Mouse (Mus musculus) embryonic facial prominence, embryonic 12.5 days (tissue): Measurements from ENCODE around the gene Igfbp3. TPM values are rescaled to one million over a fixed set of nuclear protein-coding genes. Genes with fewer than 3 reads are reported as not detected.

Experiments
- ATAC-seq: fragments of 200-750 bp; cut with Nextera tagmentation; 2 replicates; pipeline ENCODE4 v1.8.0; 2017; ENCODE audit not compliant: insufficient number of reproducible peaks, insufficient read depth, low FRiP score, low TSS enrichment
- H3K27ac ChIP-seq: fragments of 300-500 bp; sonication (generic); 2 replicates; pipeline ENCODE4 v1.5.1; 2016; ENCODE audit warnings: mild to moderate bottlenecking
- H3K27me3 ChIP-seq: fragments of 300-500 bp; sonication (generic); 2 replicates; pipeline ENCODE4 v1.6.1; 2016; ENCODE audit warnings: mild to moderate bottlenecking, moderate library complexity
- H3K36me3 ChIP-seq: fragments of 300-500 bp; sonication (generic); 2 replicates; pipeline ENCODE4 v1.6.1; 2016; ENCODE audit warnings: mild to moderate bottlenecking
- H3K4me1 ChIP-seq: fragments of 300-500 bp; sonication (generic); 2 replicates; pipeline ENCODE4 v1.6.1; 2016
- H3K4me2 ChIP-seq: fragments of 300-500 bp; sonication (generic); replicated peaks from 2 replicates; pipeline ENCODE4 v1.6.1; 2016; ENCODE audit warnings: mild to moderate bottlenecking, moderate library complexity
- H3K4me3 ChIP-seq: fragments of 300-500 bp; sonication (generic); 2 replicates; pipeline ENCODE4 v1.5.1; 2016; ENCODE audit warnings: mild to moderate bottlenecking
- H3K9ac ChIP-seq: fragments of 300-500 bp; sonication (generic); 2 replicates; pipeline ENCODE4 v1.6.1; 2016; ENCODE audit warnings: mild to moderate bottlenecking, moderate library complexity
- H3K9me3 ChIP-seq: fragments of 300-500 bp; sonication (generic); 2 replicates; pipeline ENCODE4 v1.6.1; 2016; ENCODE audit warnings: mild to moderate bottlenecking, moderate library complexity
- WGBS: fragments of 180-500 bp; shearing (Covaris S2); methylation state at CpG from one replicate; pipeline ENCODE4 v1.1.7; 2016; 5-methylcytosine and 5-hydroxymethylcytosine counted together
- polyA plus RNA-seq: library from polyadenylated mRNA; unstranded; fragments of >200 nt; fragmentation: Nextera tagmentation; extraction: Ambion mirVana; gene quantifications from 2 replicates; pipeline ENCODE4 v1.2.1, GENCODE M21; 2016

Igfbp3 gene
- polyA plus RNA-seq, 1 experiment from 2014 or later, result 113 TPM

GRCm38 (mm10) chr11:7160146-7160545 lies 53.6 kb downstream of the Igfbp3 start:
- Histone ChIP-seq H3K9ac (no peak overlapping the region), H3K36me3 (no peaks in the 10 kb centered on the region), H3K4me2 (no peak overlapping the region), H3K9me3 (no peaks in the 10 kb centered on the region), H3K4me3 (no peak overlapping the region), H3K27ac (no peak overlapping the region), H3K27me3 (no peaks in the 10 kb centered on the region), H3K4me1 (peaks cover 11% of the 10 kb centered on the region; the same call in 1 of the 2 replicates)
- 72% methylated on average over 6 of the region's 6 CpGs for WGBS
- no peak for ATAC-seq

DNA sequence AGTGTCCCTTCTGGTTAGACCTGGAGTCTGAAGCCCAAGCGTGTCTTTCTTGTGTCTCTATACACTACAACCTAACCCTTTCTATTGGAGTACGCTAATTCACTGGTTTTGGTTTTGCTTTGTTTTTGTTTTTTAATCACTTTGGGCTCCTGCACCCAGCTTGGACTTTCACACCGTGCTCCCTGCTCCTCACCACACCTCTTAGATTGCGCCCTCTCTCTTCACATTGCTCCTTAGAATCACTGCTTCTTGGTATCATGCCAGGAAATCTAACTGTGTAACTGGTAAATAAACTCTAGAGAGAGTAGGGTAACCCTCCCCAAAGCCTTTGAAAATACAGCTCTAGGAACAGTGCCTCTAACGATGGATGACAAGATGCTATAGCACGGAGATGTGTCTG lies 55.5 kb downstream of the Igfbp3 start:
- no peak for ATAC-seq
- no peaks in the 10 kb centered on the region for H3K36me3 ChIP-seq
- 87% methylated on average over 6 of the region's 6 CpGs for WGBS
- H3K9me3 ChIP-seq, result no peaks in the 10 kb centered on the region
- H3K4me2 ChIP-seq, result no peak overlapping the region
- no peak overlapping the region for H3K27ac ChIP-seq
- H3K27me3 ChIP-seq, result no peaks in the 10 kb centered on the region
- peaks cover 11% of the 10 kb centered on the region; the same call in 1 of the 2 replicates for H3K4me1 ChIP-seq
- no peak overlapping the region for H3K9ac ChIP-seq
- H3K4me3 ChIP-seq, result no peak overlapping the region

DNA sequence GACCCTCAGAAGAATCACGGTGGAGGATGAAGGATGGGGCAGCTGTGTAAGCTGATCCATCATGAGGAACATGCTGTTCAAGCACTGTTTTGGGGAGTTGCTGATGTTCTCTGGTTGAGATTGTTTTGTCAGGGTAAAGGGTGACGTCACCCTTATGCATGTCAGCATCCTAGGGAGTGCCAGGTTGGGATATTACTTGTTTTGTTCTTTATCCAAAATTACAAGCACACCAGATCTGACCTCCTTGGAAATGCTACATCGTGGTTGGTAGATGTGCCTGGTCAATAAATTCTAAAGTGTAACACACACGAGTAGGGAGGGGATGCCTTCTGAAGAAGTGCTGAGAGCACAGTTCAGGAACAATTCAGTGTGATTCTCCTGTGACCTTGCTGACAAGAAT lies 57.3 kb downstream of the Igfbp3 start:
- Histone ChIP-seq H3K27me3 (no peaks in the 10 kb centered on the region), H3K36me3 (no peaks in the 10 kb centered on the region), H3K4me2 (no peak overlapping the region), H3K27ac (no peak overlapping the region), H3K9ac (no peak overlapping the region), H3K4me1 (peaks cover 11% of the 10 kb centered on the region; the same call in 1 of the 2 replicates), H3K9me3 (no peaks in the 10 kb centered on the region), H3K4me3 (no peak overlapping the region)
- no peak for ATAC-seq
- WGBS, result 73% methylated on average over 4 of the region's 4 CpGs

Other genes starting within 250 kb of the Igfbp3 start
- 1.5 TPM in 2 replicates for gene Adcy1, start 150.4 kb downstream of the Igfbp3 start, polyA plus RNA-seq
- gene Gm11985, start 25.4 kb downstream of the Igfbp3 start, polyA plus RNA-seq, result not detected in 2 replicates
- gene Igfbp1, start 16.1 kb downstream of the Igfbp3 start, polyA plus RNA-seq, result 0.96 and 1.1 TPM in 2 replicates